ENCODE assay signal across 11 mouse cellular contexts in genomic region chr6:17562472-17563088, GRCm38 (mm10).
DNase-seq lines count a peak whose midpoint lies in the region; ATAC-seq and TF ChIP-seq lines count a peak whose summit lies in the region.
"Had no signal": no experiment of that assay in that cellular context is flagged by ENCODE, and none has a peak within 500 bp of the region (broad histone marks: within the 10 kb centered on the region; RNA-seq: fewer than 3 reads in every experiment).

No protein-coding gene starts in this region.

- H3K9ac ChIP-seq in lung, embryonic 15.5 days: no peak overlapping the region
- H3K9ac ChIP-seq in hindbrain, postnatal 0 days (replicated peaks; ENCODE audit: low read length): no peak overlapping the region

- peak overlapping the region; percentile 1; the same call in 1 of the 2 replicates for H3K4me2 ChIP-seq in lung, embryonic 15.5 days
- peak overlapping the region; percentile 33; the same call in 1 of the 2 replicates for H3K4me2 ChIP-seq in hindbrain, postnatal 0 days (ENCODE audit: low read depth, low read length)

- no peaks in the 10 kb centered on the region for H3K27me3 ChIP-seq in lung, embryonic 15.5 days
- H3K27me3 ChIP-seq in embryonic facial prominence, embryonic 10.5 days (replicated peaks; ENCODE audit: low read depth, poor library complexity, severe bottlenecking): no peaks in the 10 kb centered on the region
- H3K27me3 ChIP-seq in hindbrain, postnatal 0 days (ENCODE audit: insufficient read depth, low read length): no peaks in the 10 kb centered on the region

- no peak overlapping the region for H3K4me3 ChIP-seq in lung, embryonic 15.5 days
- H3K4me3 ChIP-seq in embryonic facial prominence, embryonic 10.5 days: no peak overlapping the region
- no peak overlapping the region for H3K4me3 ChIP-seq in hindbrain, postnatal 0 days (ENCODE audit: low read length)
- no peak overlapping the region for H3K4me3 ChIP-seq in left cerebral cortex, adult 2 months

- no peaks in the 10 kb centered on the region for H3K36me3 ChIP-seq in lung, embryonic 15.5 days
- H3K36me3 ChIP-seq in embryonic facial prominence, embryonic 10.5 days (replicated peaks): no peaks in the 10 kb centered on the region
- no peaks in the 10 kb centered on the region for H3K36me3 ChIP-seq in hindbrain, postnatal 0 days (ENCODE audit: insufficient read depth, low read length)

- WGBS in lung, embryonic 15.5 days: 19% methylated on average over 10 of the region's 10 CpGs
- WGBS in embryonic facial prominence, embryonic 10.5 days: 14% methylated on average over 10 of the region's 10 CpGs
- WGBS in hindbrain, postnatal 0 days: 10% methylated on average over 10 of the region's 10 CpGs

- no peak for TF ChIP-seq CTCF in hindbrain, postnatal 0 days (IDR thresholded peaks at IDR 0.05; ENCODE audit: low read depth)
- no peak for TF ChIP-seq CTCF in left cerebral cortex, adult 2 months (IDR thresholded peaks at IDR 0.05)

- intact Hi-C loops in left cerebral cortex, adult 2 months (cut with DNase I): no loop called here

- H3K27ac ChIP-seq in lung, embryonic 15.5 days: peak overlapping the region; percentile 70
- no peak overlapping the region for H3K27ac ChIP-seq in embryonic facial prominence, embryonic 10.5 days (replicated peaks)
- H3K27ac ChIP-seq in hindbrain, postnatal 0 days: no peak overlapping the region
- H3K27ac ChIP-seq in left cerebral cortex, adult 2 months: no peak overlapping the region

- no peak for DNase-seq in lung, postnatal 14 days
- DNase-seq in embryonic facial prominence, embryonic 10.5 days (ENCODE audit: low spot score): peak; percentile 31
- DNase-seq in hindbrain, postnatal 0 days (ENCODE audit: low spot score): peak; percentile 37
- DNase-seq in retina, embryonic 14.5 days (ENCODE audit: low spot score): peak; percentile 51
- DNase-seq in right cerebral cortex, postnatal 4 days: no peak
- DNase-seq in adrenal gland, adult 2 months: no peak
- no peak for DNase-seq in left cerebral cortex, adult 2 months (ENCODE audit: extremely low spot score in 1 of 2, low spot score in 2 of 2)
- DNase-seq: adrenal gland, postnatal 36 days; cerebellum, postnatal 36 days; kidney, adult 9 months had no signal

- no peaks in the 10 kb centered on the region for H3K9me3 ChIP-seq in lung, embryonic 15.5 days
- H3K9me3 ChIP-seq in embryonic facial prominence, embryonic 10.5 days: no peaks in the 10 kb centered on the region
- H3K9me3 ChIP-seq in hindbrain, postnatal 0 days (ENCODE audit: low read length): no peaks in the 10 kb centered on the region

- ATAC-seq in lung, embryonic 15.5 days (ENCODE audit: borderline replicate concordance, extremely low read depth, low FRiP score, low TSS enrichment): peak; percentile 51; the same call in 1 of the 2 replicates
- ATAC-seq in hindbrain, postnatal 0 days: peak; percentile 32; the same call in 1 of the 2 replicates

- peaks cover 21% of the 10 kb centered on the region; the same call in 1 of the 2 replicates for H3K4me1 ChIP-seq in lung, embryonic 15.5 days
- H3K4me1 ChIP-seq in embryonic facial prominence, embryonic 10.5 days: peaks cover 8% of the 10 kb centered on the region
- H3K4me1 ChIP-seq in hindbrain, postnatal 0 days (ENCODE audit: insufficient read depth, low read length): no peaks in the 10 kb centered on the region

Comparison
In these comparisons a context has a peak if more than half of its experiments do, and no peak if none do; other contexts are left out.
1. DNase-seq: peak in embryonic facial prominence, embryonic 10.5 days (single experiment), hindbrain, postnatal 0 days (single experiment) and retina, embryonic 14.5 days (single experiment); none in lung, postnatal 14 days (single experiment), right cerebral cortex, postnatal 4 days (single experiment), adrenal gland, adult 2 months (single experiment) and left cerebral cortex, adult 2 months (0 of 2).